Mouse (Mus musculus) liver, embryonic 13.5 days (tissue): ENCODE measurements around the gene Cd300lg. TPM values are rescaled to one million over a fixed set of nuclear protein-coding genes. Genes with fewer than 3 reads are reported as not detected.
A peak's percentile ranks its signal among the peaks of the same experiment; 100 is the strongest.

ENCODE experiments used
- ATAC-seq: fragments of 200-750 bp; cut with Nextera tagmentation; 2 replicates; pipeline ENCODE4 v1.8.0; 2017; ENCODE audit warnings: low read depth, mild to moderate bottlenecking, moderate number of reproducible peaks, moderate library complexity
- DNase-seq: peaks from one replicate; pipeline ENCODE4 v3.0.0; 2022
- H3K27ac ChIP-seq: fragments of 300-500 bp; sonication (generic); 2 replicates; pipeline ENCODE4 v1.5.1; 2015; ENCODE audit warnings: moderate library complexity, mild to moderate bottlenecking, inconsistent platforms
- H3K27me3 ChIP-seq: fragments of 300-500 bp; sonication (generic); 2 replicates; pipeline ENCODE4 v1.6.1; 2015; ENCODE audit warnings: mild to moderate bottlenecking, inconsistent platforms
- H3K36me3 ChIP-seq: fragments of 300-500 bp; sonication (generic); 2 replicates; pipeline ENCODE4 v1.6.1; 2015; ENCODE audit warnings: mild to moderate bottlenecking, inconsistent platforms
- H3K4me1 ChIP-seq: fragments of 300-500 bp; sonication (generic); replicated peaks from 2 replicates; pipeline ENCODE4 v1.6.1; 2015; ENCODE audit warnings: inconsistent platforms
- H3K4me2 ChIP-seq: fragments of 300-500 bp; sonication (generic); 2 replicates; pipeline ENCODE4 v1.6.1; 2015; ENCODE audit warnings: inconsistent platforms, mild to moderate bottlenecking, moderate library complexity
- H3K4me3 ChIP-seq: fragments of 300-500 bp; sonication (generic); replicated peaks from 2 replicates; pipeline ENCODE4 v1.5.1; 2015; ENCODE audit warnings: mild to moderate bottlenecking, inconsistent platforms
- H3K9ac ChIP-seq: fragments of 300-500 bp; sonication (generic); 2 replicates; pipeline ENCODE4 v1.6.1; 2015; ENCODE audit warnings: mild to moderate bottlenecking, inconsistent platforms
- H3K9me3 ChIP-seq: fragments of 300-500 bp; sonication (generic); replicated peaks from 2 replicates; pipeline ENCODE4 v1.6.1; 2016; ENCODE audit warnings: inconsistent platforms
- WGBS: fragments of 180-500 bp; shearing (Covaris S2); methylation state at CpG from one replicate; pipeline ENCODE4 v1.1.7; 2015; ENCODE audit not compliant: insufficient replicate concordance; 5-methylcytosine and 5-hydroxymethylcytosine counted together
- polyA plus RNA-seq: library from polyadenylated mRNA; unstranded; fragments of >200 nt; fragmentation: Nextera tagmentation; extraction: Ambion mirVana; gene quantifications from 2 replicates; pipeline ENCODE4 v1.2.1, GENCODE M21; 2015

The Cd300lg gene
- polyA plus RNA-seq, 1 experiment from 2014 or later, result 0.63 TPM

GRCm38 (mm10) chr11:102072729-102073128, 31.4 kb downstream of the Cd300lg start:
- Histone ChIP-seq H3K4me2 (no peak overlapping the region), H3K27me3 (peaks cover 13% of the 10 kb centered on the region), H3K9me3 (no peaks in the 10 kb centered on the region), H3K27ac (no peak overlapping the region), H3K36me3 (peaks cover 35% of the 10 kb centered on the region), H3K4me3 (no peak overlapping the region), H3K9ac (no peak overlapping the region), H3K4me1 (peaks cover 15% of the 10 kb centered on the region)
- WGBS, result 22% methylated on average over 5 of the region's 5 CpGs
- ATAC-seq, result no peak
- DNase-seq, result no peak

GRCm38 (mm10) chr11:102073722-102074121, 32.4 kb downstream of the Cd300lg start:
- no peak overlapping the region for H3K4me2 ChIP-seq
- no peak overlapping the region for H3K4me3 ChIP-seq
- 83% methylated on average over 14 of the region's 14 CpGs for WGBS
- ATAC-seq (no peak), DNase-seq (no peak)
- peaks cover 13% of the 10 kb centered on the region for H3K27me3 ChIP-seq
- peaks cover 45% of the 10 kb centered on the region for H3K36me3 ChIP-seq
- peaks cover 20% of the 10 kb centered on the region for H3K4me1 ChIP-seq
- no peak overlapping the region for H3K27ac ChIP-seq
- no peaks in the 10 kb centered on the region for H3K9me3 ChIP-seq
- H3K9ac ChIP-seq, result no peak overlapping the region

GRCm38 (mm10) chr11:102082322-102082721, 41.0 kb downstream of the Cd300lg start:
- H3K9ac ChIP-seq, result peak overlapping the region; percentile 60

GRCm38 (mm10) chr11:102083193-102083592, 41.9 kb downstream of the Cd300lg start:
- H3K36me3 ChIP-seq, result peaks cover 43% of the 10 kb centered on the region
- H3K4me1 ChIP-seq, result peaks cover 55% of the 10 kb centered on the region
- WGBS, result 60% methylated on average over 4 of the region's 4 CpGs
- no peak overlapping the region for H3K9ac ChIP-seq
- H3K4me3 ChIP-seq, result no peak overlapping the region
- DNase-seq (no peak), ATAC-seq (no peak)
- peaks cover 4% of the 10 kb centered on the region; the same call in 1 of the 2 replicates for H3K27me3 ChIP-seq
- no peak overlapping the region for H3K4me2 ChIP-seq
- peaks cover 5% of the 10 kb centered on the region; the same call in 1 of the 2 replicates for H3K9me3 ChIP-seq
- no peak overlapping the region for H3K27ac ChIP-seq

More at GRCm38 (mm10) chr11:102082322-102082721, 41.0 kb downstream of the Cd300lg start:
- DNase-seq (peak; percentile 44), ATAC-seq (peak; percentile 70)
- Histone ChIP-seq H3K27ac (no peak overlapping the region), H3K4me1 (peaks cover 55% of the 10 kb centered on the region), H3K4me2 (peak overlapping the region; percentile 66), H3K27me3 (peaks cover 4% of the 10 kb centered on the region; the same call in 1 of the 2 replicates), H3K4me3 (peak overlapping the region; percentile 40), H3K36me3 (peaks cover 51% of the 10 kb centered on the region), H3K9me3 (peaks cover 5% of the 10 kb centered on the region; the same call in 1 of the 2 replicates)
- WGBS, result 2% methylated on average over 18 of the region's 18 CpGs

GRCm38 (mm10) chr11:102084159-102084558, 42.9 kb downstream of the Cd300lg start:
- DNase-seq (no peak), ATAC-seq (no peak)
- WGBS, result 68% methylated on average over 7 of the region's 7 CpGs
- Histone ChIP-seq H3K36me3 (peaks cover 35% of the 10 kb centered on the region), H3K9ac (no peak overlapping the region), H3K27ac (no peak overlapping the region), H3K4me1 (peaks cover 57% of the 10 kb centered on the region), H3K27me3 (peaks cover 4% of the 10 kb centered on the region; the same call in 1 of the 2 replicates), H3K9me3 (peaks cover 5% of the 10 kb centered on the region; the same call in 1 of the 2 replicates), H3K4me2 (no peak overlapping the region), H3K4me3 (no peak overlapping the region)

GRCm38 (mm10) chr11:102086331-102086730, 45.0 kb downstream of the Cd300lg start:
- WGBS, result 34% methylated on average over 3 of the region's 3 CpGs
- ATAC-seq (no peak), DNase-seq (no peak)

GRCm38 (mm10) chr11:102087081-102087751, 45.9 kb downstream of the Cd300lg start:
- Histone ChIP-seq H3K4me2 (peak overlapping the region; percentile 95), H3K4me1 (peaks cover 61% of the 10 kb centered on the region), H3K4me3 (peak overlapping the region; percentile 79), H3K36me3 (peaks cover 21% of the 10 kb centered on the region), H3K27me3 (no peaks in the 10 kb centered on the region), H3K9ac (peak overlapping the region; percentile 93), H3K27ac (peak overlapping the region; percentile 96), H3K9me3 (peaks cover 5% of the 10 kb centered on the region; the same call in 1 of the 2 replicates)
- ATAC-seq (peak; percentile 39), DNase-seq (peak; percentile 64)
- under 1% methylated on average over 39 of the region's 39 CpGs for WGBS

More at GRCm38 (mm10) chr11:102086331-102086730, 45.0 kb downstream of the Cd300lg start:
- H3K36me3 ChIP-seq, result peaks cover 21% of the 10 kb centered on the region
- H3K4me3 ChIP-seq, result peak overlapping the region; percentile 79
- peak overlapping the region; percentile 95 for H3K4me2 ChIP-seq
- H3K4me1 ChIP-seq, result peaks cover 67% of the 10 kb centered on the region
- H3K9me3 ChIP-seq, result peaks cover 5% of the 10 kb centered on the region; the same call in 1 of the 2 replicates
- peak overlapping the region; percentile 96; the same call in 1 of the 2 replicates for H3K27ac ChIP-seq
- H3K9ac ChIP-seq, result peak overlapping the region; percentile 93
- H3K27me3 ChIP-seq, result peaks cover 4% of the 10 kb centered on the region; the same call in 1 of the 2 replicates

GRCm38 (mm10) chr11:102087931-102088898, 46.9 kb downstream of the Cd300lg start, which contains the start of gene Mpp2:
Mpp2 (minus strand) TSS chr11:102088515.
- Histone ChIP-seq H3K27ac (peak within 1 kb of the TSS; percentile 96), H3K9me3 (peaks cover 5% of the 10 kb centered on the region; the same call in 1 of the 2 replicates), H3K27me3 (no peaks in the 10 kb centered on the region), H3K36me3 (peaks cover 20% of the 10 kb centered on the region), H3K4me2 (peak within 1 kb of the TSS; percentile 95), H3K9ac (peak within 1 kb of the TSS; percentile 93), H3K4me1 (peaks cover 56% of the 10 kb centered on the region), H3K4me3 (peak within 1 kb of the TSS; percentile 79)
- under 1% methylated on average over 49 of the region's 49 CpGs for WGBS
- DNase-seq, result peak; percentile 88
- peak; percentile 82 for ATAC-seq

- Histone ChIP-seq H3K4me3 (peak overlapping the region; percentile 79), H3K9me3 (no peaks in the 10 kb centered on the region), H3K9ac (peak overlapping the region; percentile 93), H3K36me3 (peaks cover 12% of the 10 kb centered on the region), H3K4me1 (peaks cover 58% of the 10 kb centered on the region), H3K27ac (peak overlapping the region; percentile 96), H3K4me2 (peak overlapping the region; percentile 95), H3K27me3 (no peaks in the 10 kb centered on the region)
- ATAC-seq (peak; percentile 90), DNase-seq (peak; percentile 88)
- under 1% methylated on average over 20 of the region's 20 CpGs for WGBS
These were observed 47.9 kb downstream of the Cd300lg start for GRCm38 (mm10) chr11:102089088-102089808.

GRCm38 (mm10) chr11:102095676-102096075, 54.4 kb downstream of the Cd300lg start:
- peak overlapping the region; percentile 89 for H3K27ac ChIP-seq
- H3K9ac ChIP-seq, result peak overlapping the region; percentile 50
- H3K4me2 ChIP-seq, result peak overlapping the region; percentile 62
- peaks cover 36% of the 10 kb centered on the region for H3K27me3 ChIP-seq
- DNase-seq (no peak), ATAC-seq (peak; percentile 54)
- no peaks in the 10 kb centered on the region for H3K36me3 ChIP-seq
- no peaks in the 10 kb centered on the region for H3K9me3 ChIP-seq
- 57% methylated on average over 3 of the region's 3 CpGs for WGBS
- no peak overlapping the region; the same call in 1 of the 2 replicates for H3K4me3 ChIP-seq
- H3K4me1 ChIP-seq, result peaks cover 65% of the 10 kb centered on the region
